Mouse (Mus musculus): ENCODE measurements around the gene Cntn5.

DNA sequence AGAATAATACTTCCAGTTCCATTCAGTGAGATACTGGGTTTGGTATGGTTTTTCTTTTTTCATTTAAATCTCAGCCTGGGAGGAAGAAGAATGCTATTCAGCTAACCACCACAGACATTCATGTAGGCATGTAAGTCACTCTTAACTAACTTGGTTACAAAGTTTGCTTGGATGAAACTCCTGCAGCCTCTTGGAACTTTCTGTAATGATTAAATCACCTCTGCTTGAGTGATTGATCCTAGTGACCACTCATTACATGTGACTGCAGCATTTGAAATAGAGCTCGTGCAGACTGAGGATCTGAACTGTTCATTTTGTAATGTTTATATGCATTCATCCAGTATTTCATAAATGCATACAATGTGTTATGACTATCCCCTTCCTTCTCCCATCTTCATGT is 1258.3 kb downstream of the Cntn5 start:
- TF ChIP-seq CTCF (IDR thresholded peaks at IDR 0.05; ENCODE audit: control insufficient read depth, insufficient read depth, insufficient read length) = no peak
- no peak for TF ChIP-seq MYOD1 (IDR thresholded peaks at IDR 0.05; ENCODE audit: control insufficient read depth, insufficient read length, low read depth)
- TF ChIP-seq FOSL1 (IDR thresholded peaks at IDR 0.05; ENCODE audit: insufficient read depth, low read length, poor library complexity, severe bottlenecking) = no peak
- TF ChIP-seq USF1 (IDR thresholded peaks at IDR 0.05; ENCODE audit: low read depth) = no peak
- TF ChIP-seq CEBPB (IDR thresholded peaks at IDR 0.05; ENCODE audit: low read depth) = no peak
- no peak for TF ChIP-seq MAX (IDR thresholded peaks at IDR 0.05)

Measured in C2C12 (cell line).